Mouse (Mus musculus): ENCODE measurements around the gene Klk6. TPM values are rescaled to one million over a fixed set of nuclear protein-coding genes. Genes with fewer than 3 reads are reported as not detected.
A peak's percentile ranks its signal among the peaks of the same experiment; 100 is the strongest.

Klk6 gene
- total RNA-seq, 2 experiments from 2014 or later, result 1.0 to 1.8 TPM

GRCm38 (mm10) chr7:43815211-43815610 lies 9.1 kb upstream of the Klk6 start:
- no peak for DNase-seq (ENCODE audit: low spot score in 2 of 2)
- intact Hi-C loops (cut with DNase I), result no loop called here

- DNase-seq (ENCODE audit: low spot score in 2 of 2), result no peak
- intact Hi-C loops (cut with DNase I), result no loop called here
These were observed 7.6 kb upstream of the Klk6 start for GRCm38 (mm10) chr7:43816746-43817145.

- intact Hi-C loops (cut with DNase I), result no loop called here
- DNase-seq (ENCODE audit: low spot score in 2 of 2), result no peak
These were observed 2.7 kb upstream of the Klk6 start for GRCm38 (mm10) chr7:43821581-43821980.

GRCm38 (mm10) chr7:43826056-43826455 lies 1.8 kb downstream of the Klk6 start:
- intact Hi-C loops (cut with DNase I), result no loop called here
- DNase-seq (ENCODE audit: low spot score in 2 of 2), result no peak

- DNase-seq (ENCODE audit: low spot score in 2 of 2), result no peak
- intact Hi-C loops (cut with DNase I), result no loop called here
These were observed 3.4 kb downstream of the Klk6 start for GRCm38 (mm10) chr7:43827706-43828105.

- intact Hi-C loops (cut with DNase I), result no loop called here
- no peak for DNase-seq (ENCODE audit: low spot score in 2 of 2)
These were observed 4.7 kb downstream of the Klk6 start for GRCm38 (mm10) chr7:43829006-43829405.

GRCm38 (mm10) chr7:43841701-43842100 lies 17.4 kb downstream of the Klk6 start, which contains the start of gene Klk5:
TSS of gene Klk5 (plus strand) at chr7:43841971.
- no peak for DNase-seq (ENCODE audit: low spot score in 2 of 2)
- intact Hi-C loops (cut with DNase I), result no loop called here

- no peak for DNase-seq (ENCODE audit: low spot score in 2 of 2)
- intact Hi-C loops (cut with DNase I), result no loop called here
These were observed 19.5 kb downstream of the Klk6 start for GRCm38 (mm10) chr7:43843801-43844200.

- intact Hi-C loops (cut with DNase I), result no loop called here
- no peak for DNase-seq (ENCODE audit: low spot score in 2 of 2)
These were observed 27.3 kb downstream of the Klk6 start for GRCm38 (mm10) chr7:43851616-43852015.

- no peak for DNase-seq (ENCODE audit: low spot score in 2 of 2)
- intact Hi-C loops (cut with DNase I), result no loop called here
These were observed 30.5 kb downstream of the Klk6 start for GRCm38 (mm10) chr7:43854642-43855380.

- DNase-seq (ENCODE audit: low spot score in 2 of 2), result no peak
- intact Hi-C loops (cut with DNase I), result no loop called here
These were observed 31.4 kb downstream of the Klk6 start for GRCm38 (mm10) chr7:43855709-43856108.

GRCm38 (mm10) chr7:43856307-43856706 lies 32.0 kb downstream of the Klk6 start:
- no peak for DNase-seq (ENCODE audit: low spot score in 2 of 2)
- intact Hi-C loops (cut with DNase I), result no loop called here

GRCm38 (mm10) chr7:43857501-43857900 lies 33.2 kb downstream of the Klk6 start:
- no peak for DNase-seq (ENCODE audit: low spot score in 2 of 2)
- intact Hi-C loops (cut with DNase I), result no loop called here

GRCm38 (mm10) chr7:43860411-43860810 lies 36.1 kb downstream of the Klk6 start:
- intact Hi-C loops (cut with DNase I), result no loop called here
- DNase-seq (ENCODE audit: low spot score in 2 of 2), result no peak

- peak; percentile 57 to 59 for DNase-seq (ENCODE audit: low spot score in 2 of 2)
- intact Hi-C loops (cut with DNase I), result loop anchor here (10.0 kb wide), 1 partner anchor 88 kb away; the partner anchor contains the start of gene Klk10
These were observed 48.9 kb downstream of the Klk6 start for GRCm38 (mm10) chr7:43873237-43873636.

GRCm38 (mm10) chr7:43873674-43874073 lies 49.4 kb downstream of the Klk6 start:
- no peak for DNase-seq (ENCODE audit: low spot score in 2 of 2)
- intact Hi-C loops (cut with DNase I), result loop anchor here (10.0 kb wide), 1 partner anchor 89 kb away; the partner anchor contains the start of gene Klk10

- no peak for DNase-seq (ENCODE audit: low spot score in 2 of 2)
- intact Hi-C loops (cut with DNase I), result loop anchor here (10.0 kb wide), 1 partner anchor 90 kb away; the partner anchor contains the start of gene Klk10
These were observed 50.6 kb downstream of the Klk6 start for GRCm38 (mm10) chr7:43874868-43875375.

- no peak for DNase-seq (ENCODE audit: low spot score in 2 of 2)
- intact Hi-C loops (cut with DNase I), result loop anchor here (10.0 kb wide), 1 partner anchor 92 kb away; the partner anchor contains the start of gene Klk10
These were observed 52.1 kb downstream of the Klk6 start for GRCm38 (mm10) chr7:43876444-43876843.

GRCm38 (mm10) chr7:43878281-43878680 lies 54.0 kb downstream of the Klk6 start:
- DNase-seq (ENCODE audit: low spot score in 2 of 2), result no peak
- intact Hi-C loops (cut with DNase I), result loop anchor here (10.0 kb wide), 1 partner anchor 93 kb away; the partner anchor contains the start of gene Klk10

GRCm38 (mm10) chr7:43880912-43881311 lies 56.6 kb downstream of the Klk6 start, which contains the start of gene Klk4:
TSS of gene Klk4 (plus strand) at chr7:43881160.
- no peak for DNase-seq (ENCODE audit: low spot score in 2 of 2)
- intact Hi-C loops (cut with DNase I), result no loop called here

Measured in left cerebral cortex, postnatal 36 days (tissue).